Mouse (Mus musculus): Measurements from ENCODE around the gene Tmem140. TPM values are rescaled to one million over a fixed set of nuclear protein-coding genes. Genes with fewer than 3 reads are reported as not detected.

Tmem140 gene
- total RNA-seq, 1 experiment from 2014 or later = 26.1 TPM

- ATAC-seq (ENCODE audit: extremely low read depth, insufficient number of reproducible peaks, low FRiP score, poor library complexity, severe bottlenecking) = no peak
Measured at GRCm38 (mm10) chr6:34903851-34904250, 40.9 kb downstream of the Tmem140 start.

- no peak for ATAC-seq (ENCODE audit: extremely low read depth, insufficient number of reproducible peaks, low FRiP score, poor library complexity, severe bottlenecking)
Measured at GRCm38 (mm10) chr6:34904361-34904760, 41.4 kb downstream of the Tmem140 start.

DNA sequence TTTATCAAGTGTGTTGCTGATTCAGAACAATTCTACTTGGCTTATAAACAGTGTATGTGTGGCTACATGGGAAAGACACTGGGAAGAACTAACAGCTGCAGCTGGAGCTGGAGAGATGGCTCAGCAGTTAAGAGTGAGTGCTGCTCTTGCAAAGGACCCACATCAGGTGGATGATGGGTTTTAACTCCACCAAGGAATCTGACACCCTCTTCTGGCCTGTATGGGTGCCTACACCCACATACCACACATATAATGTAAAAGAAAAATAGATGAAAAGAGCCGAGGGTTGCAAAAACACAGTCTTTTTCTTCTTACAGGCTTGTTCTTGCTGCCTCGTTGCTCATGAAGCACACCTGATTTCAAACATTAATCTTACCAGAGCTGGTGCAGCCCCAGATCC lies 43.2 kb downstream of the Tmem140 start:
- ATAC-seq (ENCODE audit: extremely low read depth, insufficient number of reproducible peaks, low FRiP score, poor library complexity, severe bottlenecking) = no peak

GRCm38 (mm10) chr6:34906661-34907060 lies 43.7 kb downstream of the Tmem140 start:
- no peak for ATAC-seq (ENCODE audit: extremely low read depth, insufficient number of reproducible peaks, low FRiP score, poor library complexity, severe bottlenecking)

DNA sequence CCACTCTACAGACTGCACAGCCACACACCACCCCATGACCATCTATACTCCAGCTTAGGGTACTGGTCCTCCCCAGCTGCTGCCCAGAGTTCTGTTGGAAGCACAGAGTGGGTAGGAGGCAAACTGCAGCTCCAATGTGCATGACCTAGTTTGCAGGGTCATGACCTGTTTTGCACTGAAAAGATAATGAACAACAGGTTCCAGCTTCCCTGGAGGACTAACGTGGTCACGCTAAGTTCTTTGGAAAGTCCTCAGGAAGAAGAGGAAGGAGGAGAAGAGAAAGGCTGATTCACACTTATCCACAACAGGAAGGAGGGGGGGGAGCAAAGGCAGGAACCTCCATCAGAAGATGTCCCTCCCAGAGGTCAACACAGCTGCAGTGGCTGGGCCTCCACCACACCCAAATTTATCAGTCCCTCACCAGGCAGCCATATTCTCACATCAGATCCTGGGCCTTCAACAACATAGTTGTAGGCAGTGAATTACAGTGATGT lies 44.2 kb downstream of the Tmem140 start:
- ATAC-seq (ENCODE audit: extremely low read depth, insufficient number of reproducible peaks, low FRiP score, poor library complexity, severe bottlenecking) = no peak

DNA sequence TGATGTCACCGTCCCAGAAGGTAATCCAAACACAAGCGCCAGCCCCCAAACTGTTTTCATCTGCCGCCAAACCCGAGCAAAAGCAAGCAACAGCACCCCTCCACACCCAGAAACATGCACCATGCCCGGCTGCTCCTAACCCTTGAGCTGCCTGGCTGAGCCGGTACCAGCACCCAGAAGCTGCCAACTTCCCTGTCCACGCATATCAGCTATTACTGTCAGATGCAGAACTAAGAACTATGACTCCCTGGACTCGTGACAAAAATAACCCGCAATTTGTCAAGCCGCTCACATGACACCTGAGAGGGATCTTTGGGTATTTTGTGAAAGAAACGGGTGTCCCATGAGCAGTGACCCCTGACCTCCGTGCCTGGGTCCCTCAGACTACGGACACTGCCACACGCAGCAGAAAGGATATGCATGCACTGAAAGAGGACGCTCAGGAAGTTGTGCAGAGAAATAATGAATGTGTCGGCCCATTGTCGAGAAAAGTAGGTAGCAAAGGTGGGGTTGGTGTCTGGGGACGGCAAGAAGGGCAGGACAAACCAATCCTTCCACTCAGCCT lies 44.8 kb downstream of the Tmem140 start:
- no peak for ATAC-seq (ENCODE audit: extremely low read depth, insufficient number of reproducible peaks, low FRiP score, poor library complexity, severe bottlenecking)

DNA sequence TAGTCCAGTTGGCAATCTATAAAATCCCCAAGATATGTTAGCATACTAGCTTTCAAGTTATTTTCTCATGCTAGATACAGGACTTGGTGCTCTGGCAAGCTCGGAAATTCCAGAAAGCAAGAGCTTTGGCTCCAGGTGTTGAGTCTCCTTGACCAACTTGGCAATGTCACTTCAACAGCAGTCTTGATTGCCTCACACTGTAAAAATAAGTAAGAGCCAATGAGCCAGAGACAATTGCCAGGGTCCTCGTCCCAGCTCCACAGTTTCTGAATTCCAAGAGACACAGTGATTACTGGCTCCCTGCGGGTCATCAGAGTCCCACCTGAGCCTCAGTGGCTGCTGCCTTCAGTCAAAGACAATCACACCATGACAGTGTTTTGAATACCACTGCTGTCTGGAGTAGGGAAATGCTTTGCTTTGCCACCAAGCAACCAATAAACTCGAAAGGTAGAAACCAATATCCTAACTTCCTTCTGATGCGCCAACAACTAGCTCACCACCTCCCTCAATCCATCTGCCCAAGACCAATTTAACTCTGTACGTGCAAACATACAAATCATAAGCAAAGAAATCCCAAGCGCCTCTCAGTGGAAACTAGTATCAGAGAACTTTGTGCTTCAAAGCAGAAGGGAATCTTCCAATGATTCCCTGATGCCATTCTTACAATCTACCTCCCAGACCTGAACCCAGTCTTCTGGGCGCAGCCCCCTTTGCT lies 46.8 kb downstream of the Tmem140 start:
- ATAC-seq (ENCODE audit: extremely low read depth, insufficient number of reproducible peaks, low FRiP score, poor library complexity, severe bottlenecking) = no peak

DNA sequence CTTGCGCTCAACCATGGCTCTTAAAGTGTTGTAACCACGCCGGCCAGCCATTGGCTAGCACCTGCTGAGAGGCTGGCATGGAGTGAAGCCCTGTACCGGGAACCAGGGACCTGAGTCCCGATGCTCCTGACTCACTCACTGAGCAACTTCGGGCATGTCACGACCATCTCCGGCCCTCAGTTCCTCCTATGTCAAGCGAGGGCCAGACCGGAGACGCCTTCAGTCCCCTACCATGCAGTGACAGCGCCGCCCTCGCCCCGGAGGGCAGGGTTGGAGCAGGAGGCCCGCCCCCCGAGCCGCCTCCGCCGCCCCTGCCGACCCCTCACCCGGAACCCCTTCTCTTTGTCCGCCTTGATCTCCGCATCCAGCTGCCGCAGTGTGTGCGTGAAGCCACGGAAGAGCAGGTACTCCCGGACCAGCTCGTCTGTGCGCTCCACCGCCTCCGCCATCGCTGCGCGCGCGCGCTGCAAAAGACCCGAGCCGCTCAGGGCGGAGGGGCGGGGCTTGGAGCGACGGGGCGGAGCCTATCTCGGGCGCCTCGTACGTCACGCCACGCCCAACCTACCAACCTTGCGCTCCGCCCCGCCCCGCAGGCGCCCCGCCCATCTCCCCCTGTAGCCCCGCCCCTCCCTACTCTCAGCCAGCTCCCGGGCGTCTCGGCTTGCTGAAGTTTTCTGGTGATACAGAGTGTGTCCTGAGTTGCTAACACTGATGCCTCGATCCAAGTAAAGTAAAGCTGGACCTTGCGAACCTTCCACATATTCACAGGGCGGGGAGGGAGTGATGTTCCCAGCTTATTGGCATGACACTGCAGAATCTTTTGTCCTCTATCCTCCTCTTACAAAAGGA lies 47.6 kb downstream of the Tmem140 start, which contains the start of gene Wdr91:
Gene Wdr91, minus strand, starts transcription at position 506 of the 849 bp plus-strand sequence.
- peak; percentile 87 for ATAC-seq (ENCODE audit: extremely low read depth, insufficient number of reproducible peaks, low FRiP score, poor library complexity, severe bottlenecking)

DNA sequence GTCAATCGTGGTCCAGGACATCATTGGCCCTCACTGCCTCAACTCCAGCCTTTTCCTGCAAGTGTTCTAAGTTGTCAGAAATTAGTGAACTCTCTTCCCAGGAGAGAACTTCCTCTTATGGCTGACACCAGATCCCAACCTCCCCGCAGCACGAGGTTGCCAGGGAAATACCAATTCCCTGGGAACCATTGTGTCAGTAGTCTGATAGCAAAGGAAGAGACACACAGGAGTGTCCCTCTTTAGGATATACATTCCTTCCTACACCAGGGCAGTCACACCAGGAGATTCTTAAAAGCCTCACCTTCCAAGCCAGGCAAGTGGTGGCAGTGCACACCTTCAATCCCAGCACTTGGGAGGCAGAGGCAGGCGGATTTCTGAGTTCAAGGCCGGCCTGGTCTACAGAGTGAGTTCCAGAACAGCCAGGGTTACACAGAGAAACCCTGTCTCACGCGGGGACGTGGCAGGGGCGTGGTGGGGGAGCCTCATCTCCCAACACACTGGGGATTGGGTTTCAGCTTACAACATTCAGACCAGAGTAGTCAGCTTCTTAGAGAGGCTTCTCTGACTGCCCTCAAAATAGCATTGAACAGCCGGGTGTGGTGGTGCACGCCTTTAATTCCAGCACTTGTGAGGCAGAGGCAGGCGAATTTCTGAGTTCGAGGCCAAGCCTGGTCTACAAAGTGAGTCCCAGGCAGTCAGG lies 50.5 kb downstream of the Tmem140 start:
- ATAC-seq (ENCODE audit: extremely low read depth, insufficient number of reproducible peaks, low FRiP score, poor library complexity, severe bottlenecking) = no peak

- no peak for ATAC-seq (ENCODE audit: extremely low read depth, insufficient number of reproducible peaks, low FRiP score, poor library complexity, severe bottlenecking)
Measured at GRCm38 (mm10) chr6:34914462-34914861, 51.5 kb downstream of the Tmem140 start.

DNA sequence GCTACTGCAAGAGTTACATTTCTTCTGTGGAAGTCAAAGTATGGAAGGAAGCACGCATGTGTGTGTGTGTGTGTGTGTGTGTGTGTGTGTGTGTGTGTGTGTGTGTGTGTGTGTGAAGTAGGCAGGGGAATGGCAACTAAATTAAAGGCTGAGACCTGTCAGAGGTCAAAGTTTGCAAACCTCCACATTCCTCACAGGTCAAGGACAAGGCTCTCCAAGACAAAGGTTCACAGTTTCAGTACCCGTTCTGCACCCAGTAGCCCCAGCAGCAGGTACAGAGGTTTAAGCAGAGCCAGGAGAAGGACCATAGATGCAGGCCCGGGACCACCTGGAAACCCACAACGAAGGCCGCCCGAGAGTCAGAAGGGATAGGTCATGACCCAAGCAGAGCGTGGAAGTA lies 56.2 kb downstream of the Tmem140 start:
- no peak for ATAC-seq (ENCODE audit: extremely low read depth, insufficient number of reproducible peaks, low FRiP score, poor library complexity, severe bottlenecking)

DNA sequence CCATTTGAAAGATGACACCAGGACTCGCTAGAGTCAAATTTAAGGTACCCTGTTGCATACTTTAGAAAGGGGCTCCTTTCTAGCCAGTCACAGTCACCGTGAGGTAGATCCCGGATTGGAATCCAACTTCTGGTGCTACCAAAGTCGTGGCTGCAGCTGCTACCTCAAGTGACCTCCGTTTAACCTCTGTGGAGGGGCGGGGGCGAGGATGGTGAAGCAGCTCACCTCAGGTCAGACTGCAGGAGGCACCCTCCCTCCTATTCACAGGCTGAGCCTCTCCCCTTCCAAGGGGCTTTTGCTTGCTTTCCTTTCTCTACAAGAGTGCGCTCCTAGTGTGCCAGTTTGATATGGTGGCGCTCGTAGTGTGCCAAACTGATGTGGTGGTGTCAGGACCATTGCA lies 57.0 kb downstream of the Tmem140 start, which contains the start of gene Stra8:
Gene Stra8, plus strand, starts transcription at position 208 of the 400 bp plus-strand sequence.
- no peak for ATAC-seq (ENCODE audit: extremely low read depth, insufficient number of reproducible peaks, low FRiP score, poor library complexity, severe bottlenecking)

GRCm38 (mm10) chr6:34920631-34921030 lies 57.7 kb downstream of the Tmem140 start:
- no peak for ATAC-seq (ENCODE audit: extremely low read depth, insufficient number of reproducible peaks, low FRiP score, poor library complexity, severe bottlenecking)

DNA sequence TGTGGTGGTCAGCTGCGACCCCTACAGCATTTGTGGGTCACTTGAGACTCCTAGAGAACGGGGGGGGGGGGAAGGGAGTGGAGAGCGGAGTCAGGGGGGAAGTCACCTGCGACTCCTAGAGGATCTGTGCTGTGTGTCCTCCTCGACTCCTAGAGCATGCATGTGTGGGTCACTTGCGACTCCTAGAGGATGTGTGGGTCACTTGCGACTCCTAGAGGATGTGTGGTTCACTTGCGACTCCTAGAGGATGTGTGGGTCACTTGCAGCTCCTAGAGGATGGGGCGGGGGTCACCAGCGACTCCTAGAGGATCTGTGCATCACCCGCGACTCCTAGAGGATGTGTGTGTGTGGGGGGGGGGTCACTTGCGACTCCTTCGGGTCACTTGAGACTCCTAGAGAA lies 59.0 kb downstream of the Tmem140 start:
- ATAC-seq (ENCODE audit: extremely low read depth, insufficient number of reproducible peaks, low FRiP score, poor library complexity, severe bottlenecking) = peak; percentile 81

Other genes starting within 250 kb of the Tmem140 start
- gene Agbl3, start 82.7 kb upstream of the Tmem140 start, total RNA-seq (2017) = 6.1 and 6.9 TPM in 2 replicates
- gene Cyren, start 14.9 kb downstream of the Tmem140 start, total RNA-seq (2017) = 11.5 and 15.1 TPM in 2 replicates
- gene Wdr91, start 47.7 kb downstream of the Tmem140 start, total RNA-seq (2017) = 32.7 and 34.8 TPM in 2 replicates
- not detected in 2 replicates for gene Stra8, start 57.0 kb downstream of the Tmem140 start, total RNA-seq (2017)
- 0.23 and 0.61 TPM in 2 replicates for gene Slc23a4, start 125.3 kb downstream of the Tmem140 start, total RNA-seq (2017)